Mouse (Mus musculus) CH12.LX (cell line): ENCODE data around the gene Ovca2. TPM values are rescaled to one million over a fixed set of nuclear protein-coding genes. Genes with fewer than 3 reads are reported as not detected.

Source experiments
- DNase-seq: peaks from one replicate; pipeline ENCODE4 v3.0.0-alpha.2; 2013; ENCODE audit errors: extremely low read depth
- H3K27ac ChIP-seq: 2 replicates; pipeline ENCODE4 v1.5.1; 2012; ENCODE audit warnings: low read depth, mild to moderate bottlenecking, control low read depth, moderate library complexity; ENCODE audit not compliant: insufficient read depth
- H3K27me3 ChIP-seq: replicated peaks from 2 replicates; pipeline ENCODE3; 2012; ENCODE audit warnings: inconsistent platforms
- H3K36me3 ChIP-seq, 2 experiments: replicated peaks in 1 of 2; 2 replicates each; pipeline versions ENCODE3 to v1.6.1; 2012; ENCODE audit warnings: inconsistent platforms in 1 of 2, low read length in 1 of 2, mild to moderate bottlenecking in 1 of 2, mixed read lengths in 1 of 2, moderate library complexity in 1 of 2; ENCODE audit not compliant: control insufficient read depth in 1 of 2, insufficient read depth in 1 of 2
- H3K4me1 ChIP-seq, 2 experiments: 2 replicates each; pipeline ENCODE4 v1.6.1; 2012; ENCODE audit warnings: inconsistent platforms in 1 of 2, moderate library complexity in 1 of 2; ENCODE audit not compliant: insufficient read depth in 2 of 2, control insufficient read depth in 1 of 2
- H3K4me2 ChIP-seq: 2 replicates; pipeline ENCODE4 v1.6.1; 2012; ENCODE audit warnings: low read depth, mild to moderate bottlenecking, control low read depth; ENCODE audit not compliant: poor library complexity, insufficient read depth, severe bottlenecking
- H3K4me3 ChIP-seq, 3 experiments: fragments of 150-350 bp in 1 of 3; sonication (generic) in 1 of 3; replicated peaks in 1 of 3; 2 replicates each; pipeline versions ENCODE3 to v1.5.1; 2011 to 2012; ENCODE audit warnings: low read depth in 2 of 3, low read length in 2 of 3, mild to moderate bottlenecking in 2 of 3, moderate library complexity in 2 of 3, control low read depth in 1 of 3, improper control_type of control experiment in 1 of 3, inconsistent platforms in 1 of 3, mixed read lengths in 1 of 3; ENCODE audit not compliant: poor library complexity in 1 of 3
- H3K79me2 ChIP-seq: replicated peaks from 2 replicates; pipeline ENCODE4 v1.6.1; 2012; ENCODE audit warnings: mild to moderate bottlenecking, moderate library complexity; ENCODE audit not compliant: control insufficient read depth, poor library complexity, insufficient read depth, severe bottlenecking; ENCODE audit errors: extremely low read depth
- H3K9ac ChIP-seq: 2 replicates; pipeline ENCODE4 v1.6.1; 2012; ENCODE audit warnings: low read depth, mild to moderate bottlenecking, control low read depth, moderate library complexity; ENCODE audit not compliant: insufficient read depth
- H3K9me3 ChIP-seq: replicated peaks from 2 replicates; pipeline ENCODE3; 2012; ENCODE audit warnings: low read length, inconsistent platforms, mixed read lengths
- BHLHE40 ChIP-seq: IDR thresholded peaks from 2 replicates; pipeline ENCODE4 v1.6.1; 2011; ENCODE audit warnings: mild to moderate bottlenecking, low read depth, low read length, improper control_type of control experiment
- CTCF ChIP-seq, 2 experiments: IDR thresholded peaks in 1 of 2; conservative IDR thresholded peaks in 1 of 2; 2 replicates each; pipeline ENCODE4 v1.5.1; 2011 to 2012; ENCODE audit warnings: low read depth in 2 of 2, low read length in 2 of 2, improper control_type of control experiment in 1 of 2, inconsistent platforms in 1 of 2, mild to moderate bottlenecking in 1 of 2, moderate library complexity in 1 of 2
- E2F4 ChIP-seq: IDR thresholded peaks from 2 replicates; pipeline ENCODE4 v1.6.1; 2011; ENCODE audit warnings: low read depth, low read length, improper control_type of control experiment; ENCODE audit not compliant: insufficient replicate concordance
- EP300 ChIP-seq: IDR thresholded peaks from 2 replicates; pipeline ENCODE4 v1.6.1; 2011; ENCODE audit warnings: low read length, improper control_type of control experiment
- ETS1 ChIP-seq: conservative IDR thresholded peaks from 2 replicates; pipeline ENCODE4 v1.6.1; 2012; ENCODE audit warnings: low read depth, mild to moderate bottlenecking, inconsistent platforms, low read length, improper control_type of control experiment, moderate library complexity
- GABPA ChIP-seq: IDR thresholded peaks from 2 replicates; pipeline ENCODE4 v1.6.1; 2012; ENCODE audit warnings: low read depth, low read length, improper control_type of control experiment, inconsistent platforms; ENCODE audit not compliant: insufficient replicate concordance
- HCFC1 ChIP-seq: IDR thresholded peaks from 2 replicates; pipeline ENCODE4 v1.6.1; 2012; ENCODE audit warnings: low read depth, mild to moderate bottlenecking, inconsistent platforms, low read length, improper control_type of control experiment
- IRF4 ChIP-seq: IDR thresholded peaks from 2 replicates; pipeline ENCODE4 v1.6.1; 2014; ENCODE audit warnings: low read depth, mild to moderate bottlenecking, inconsistent platforms, low read length, improper control_type of control experiment
- JUN ChIP-seq: IDR thresholded peaks from 2 replicates; pipeline ENCODE4 v1.6.1; 2011; ENCODE audit warnings: low read depth, mild to moderate bottlenecking, low read length, improper control_type of control experiment, moderate library complexity; ENCODE audit not compliant: insufficient read depth
- JUND ChIP-seq: conservative IDR thresholded peaks from 2 replicates; pipeline ENCODE4 v1.6.1; 2011; ENCODE audit warnings: low read depth, low read length, improper control_type of control experiment
- KAT2A ChIP-seq: IDR thresholded peaks from 2 replicates; pipeline ENCODE4 v1.6.1; 2012; ENCODE audit warnings: low read length, improper control_type of control experiment, inconsistent platforms; ENCODE audit not compliant: insufficient replicate concordance
- MAFK ChIP-seq: IDR thresholded peaks from 2 replicates; pipeline ENCODE4 v1.6.1; 2011; ENCODE audit warnings: low read length, improper control_type of control experiment; ENCODE audit not compliant: insufficient replicate concordance
- MAX ChIP-seq: IDR thresholded peaks from 2 replicates; pipeline ENCODE4 v1.6.1; 2011; ENCODE audit warnings: low read length, improper control_type of control experiment
- MEF2A ChIP-seq: IDR thresholded peaks from 2 replicates; pipeline ENCODE4 v1.6.1; 2014; ENCODE audit warnings: low read depth, mild to moderate bottlenecking, inconsistent platforms, low read length, improper control_type of control experiment, borderline replicate concordance
- MXI1 ChIP-seq: IDR thresholded peaks from 2 replicates; pipeline ENCODE4 v1.6.1; 2011; ENCODE audit warnings: mild to moderate bottlenecking, low read depth, low read length, improper control_type of control experiment
- MYC ChIP-seq: IDR thresholded peaks from 2 replicates; pipeline ENCODE4 v1.6.1; 2011; ENCODE audit warnings: low read depth, mild to moderate bottlenecking, improper control_type of control experiment, low read length
- NRF1 ChIP-seq: IDR thresholded peaks from 2 replicates; pipeline ENCODE4 v1.6.1; 2014; ENCODE audit warnings: low read depth, mild to moderate bottlenecking, inconsistent platforms, low read length, improper control_type of control experiment, moderate library complexity
- PAX5 ChIP-seq: IDR thresholded peaks from 2 replicates; pipeline ENCODE4 v1.6.1; 2012; ENCODE audit warnings: low read length, inconsistent platforms, mixed read lengths
- POLR2A ChIP-seq: IDR thresholded peaks from 2 replicates; pipeline ENCODE4 v1.6.1; 2011; ENCODE audit warnings: low read depth, mild to moderate bottlenecking, improper control_type of control experiment, low read length
- RCOR1 ChIP-seq: conservative IDR thresholded peaks from 2 replicates; pipeline ENCODE4 v1.6.1; 2012; ENCODE audit warnings: low read depth, mild to moderate bottlenecking, inconsistent platforms, low read length, improper control_type of control experiment
- SIN3A ChIP-seq: IDR thresholded peaks from 2 replicates; pipeline ENCODE4 v1.6.1; 2012; ENCODE audit warnings: low read length, improper control_type of control experiment, inconsistent platforms
- SMC3 ChIP-seq: IDR thresholded peaks from 2 replicates; pipeline ENCODE4 v1.6.1; 2011; ENCODE audit warnings: low read depth, low read length, improper control_type of control experiment
- TBP ChIP-seq: conservative IDR thresholded peaks from 2 replicates; pipeline ENCODE4 v1.6.1; 2011; ENCODE audit warnings: low read depth, low read length, improper control_type of control experiment
- UBTF ChIP-seq: IDR thresholded peaks from 2 replicates; pipeline ENCODE4 v1.6.1; 2012; ENCODE audit warnings: low read depth, mild to moderate bottlenecking, inconsistent platforms, low read length, improper control_type of control experiment, moderate library complexity
- USF1 ChIP-seq: IDR thresholded peaks from 2 replicates; pipeline ENCODE4 v1.6.1; 2014; ENCODE audit warnings: low read depth, mild to moderate bottlenecking, inconsistent platforms, low read length, improper control_type of control experiment
- USF2 ChIP-seq: conservative IDR thresholded peaks from 2 replicates; pipeline ENCODE4 v1.6.1; 2011; ENCODE audit warnings: low read depth, low read length, improper control_type of control experiment
- ZKSCAN1 ChIP-seq: IDR thresholded peaks from 2 replicates; pipeline ENCODE4 v1.6.1; 2012; ENCODE audit warnings: low read depth, inconsistent platforms, low read length, improper control_type of control experiment, borderline replicate concordance
- ZMIZ1 ChIP-seq: IDR thresholded peaks from 2 replicates; pipeline ENCODE4 v1.6.1; 2012; ENCODE audit warnings: low read depth, mild to moderate bottlenecking, inconsistent platforms, low read length, improper control_type of control experiment
- ZNF384 ChIP-seq: IDR thresholded peaks from 2 replicates; pipeline ENCODE4 v1.6.1; 2012; ENCODE audit warnings: low read depth, low read length, improper control_type of control experiment, inconsistent platforms
- dilution Hi-C: fragments of 300-500 bp; cut with MboI; formaldehyde crosslinking; loops from 2 replicates; pipeline ENCODE4 v1.14.3; 2020; ENCODE audit warnings: low sequenced_read_pairs; ENCODE audit not compliant: extremely low pct_unique_long_range_greater_than_20kb, extremely low pct_ligation_motif_present
- in situ Hi-C: fragments of 300-500 bp; cut with MboI; formaldehyde crosslinking; loops from 3 replicates; pipeline ENCODE4 v1.14.3; 2019; ENCODE audit warnings: low sequenced_read_pairs, low pct_ligation_motif_present, low pct_unique_long_range_greater_than_20kb, mixed read lengths
- polyA plus RNA-seq: library from polyadenylated mRNA; unstranded; fragments of >175 nt; gene quantifications from 2 replicates; pipeline ENCODE4 v1.2.1, GENCODE M21; 2012; ENCODE audit warnings: low read depth; ENCODE audit not compliant: insufficient read length
- total RNA-seq, 2 experiments: library from RNA; depleted of rRNA; stranded (reverse); fragments of 300-350 nt in 1 of 2; fragments of >200 nt in 1 of 2; gene quantifications; 2 replicates each; pipeline ENCODE4 v1.2.3; 2012 to 2014

Ovca2 gene
- total and polyA plus RNA-seq, 3 experiments: 20.7 to 86.9 (median 32.1) TPM

DNA sequence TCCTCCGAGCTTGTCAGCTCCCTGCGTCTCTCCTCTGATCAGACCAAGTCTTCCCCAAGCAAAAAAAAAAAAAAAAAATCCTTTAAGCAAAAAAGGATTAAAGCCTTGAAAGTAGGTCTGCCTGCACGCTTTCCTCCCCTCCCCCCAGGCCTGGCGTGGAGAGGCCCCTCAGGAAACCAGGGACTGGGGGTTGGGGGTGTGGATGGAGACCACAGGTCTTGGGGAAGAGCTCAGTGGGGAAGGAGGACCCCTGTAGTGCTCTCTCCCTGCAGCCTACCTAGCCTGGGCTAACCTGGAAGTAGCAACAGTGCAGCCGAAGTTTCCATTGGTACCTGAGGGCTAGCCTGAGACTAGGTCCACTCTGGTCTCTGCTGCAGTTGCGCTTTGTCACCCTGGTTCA is 32.1 kb upstream of the Ovca2 start:
- Histone ChIP-seq H3K9me3 (peaks cover 2% of the 10 kb centered on the region), H3K36me3 (no peaks in the 10 kb centered on the region), H3K4me1 (peaks cover 11 to 30% of the 10 kb centered on the region in 2 experiments), H3K27ac (no peak overlapping the region), H3K4me2 (no peak overlapping the region), H3K79me2 (no peaks in the 10 kb centered on the region), H3K9ac (no peak overlapping the region), H3K27me3 (peaks cover 4% of the 10 kb centered on the region), H3K4me3 (no peak overlapping the region)
- no peak for DNase-seq
- in situ Hi-C loops (no loop called here), dilution Hi-C loops (no loop called here)
- no peak for TF ChIP-seq MEF2A
- no peak for TF ChIP-seq MAFK
- TF ChIP-seq JUND: no peak
- TF ChIP-seq JUN: no peak
- no peak for TF ChIP-seq POLR2A
- TF ChIP-seq KAT2A: no peak
- TF ChIP-seq UBTF: no peak
- no peak for TF ChIP-seq HCFC1
- no peak for TF ChIP-seq USF2
- TF ChIP-seq E2F4: no peak
- TF ChIP-seq GABPA: no peak
- TF ChIP-seq MXI1: no peak
- TF ChIP-seq SMC3: no peak
- TF ChIP-seq PAX5: no peak
- no peak for TF ChIP-seq USF1
- TF ChIP-seq ZNF384: no peak

DNA sequence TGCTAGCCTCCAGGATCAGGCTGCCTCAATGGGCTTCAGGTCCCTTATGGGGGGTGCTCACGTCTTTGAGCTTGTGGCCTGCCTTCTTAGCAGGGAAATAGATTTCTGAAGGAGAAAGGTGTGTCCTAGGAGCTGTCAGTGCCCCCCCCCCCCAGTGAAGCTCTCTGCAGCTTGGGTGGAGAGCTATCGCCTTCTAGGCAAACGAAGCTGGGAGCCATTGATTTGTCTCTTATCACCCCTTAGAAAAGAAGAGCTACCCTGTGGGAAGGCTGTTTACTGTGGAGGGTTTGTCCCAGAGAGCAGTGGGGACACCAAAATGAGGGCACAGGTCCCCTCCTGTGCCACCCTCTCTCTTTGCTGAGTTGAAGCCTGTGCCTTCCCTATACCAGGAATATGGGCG is 31.5 kb upstream of the Ovca2 start:
- Histone ChIP-seq H3K9ac (no peak overlapping the region), H3K27me3 (no peaks in the 10 kb centered on the region), H3K9me3 (peaks cover 2% of the 10 kb centered on the region), H3K36me3 (no peaks in the 10 kb centered on the region), H3K4me1 (peaks cover 13 to 34% of the 10 kb centered on the region in 2 experiments), H3K27ac (no peak overlapping the region), H3K79me2 (no peaks in the 10 kb centered on the region), H3K4me2 (no peak overlapping the region), H3K4me3 (no peak overlapping the region)
- no peak for DNase-seq
- dilution Hi-C loops: no loop called here
- TF ChIP-seq UBTF (no peak), CTCF (conservative IDR thresholded peaks at IDR 0.05 in 1 of 2, IDR thresholded peaks at IDR 0.05 in 1 of 2; ENCODE audit: low read depth in 2 of 2, low read length in 2 of 2) (no peak), SMC3 (no peak), NRF1 (no peak), SIN3A (no peak), IRF4 (no peak), USF2 (no peak), PAX5 (no peak), MYC (no peak), BHLHE40 (no peak), EP300 (no peak), MAX (no peak), ZNF384 (no peak), ZMIZ1 (no peak), RCOR1 (no peak), ZKSCAN1 (no peak), ETS1 (no peak), TBP (no peak)
- in situ Hi-C loops: no loop called here
